Mouse (Mus musculus) hindbrain, embryonic 13.5 days (tissue): ENCODE results near the gene Dstyk. TPM values are rescaled to one million over a fixed set of nuclear protein-coding genes. Genes with fewer than 3 reads are reported as not detected.

Experiments used
- ATAC-seq: fragments of 200-750 bp; cut with Nextera tagmentation; 2 replicates; pipeline ENCODE4 v1.8.0; 2017; ENCODE audit warnings: moderate TSS enrichment; ENCODE audit not compliant: low FRiP score
- H3K27ac ChIP-seq: fragments of 300-500 bp; sonication (generic); 2 replicates; pipeline ENCODE4 v1.5.1; 2015; ENCODE audit warnings: inconsistent platforms, mild to moderate bottlenecking, moderate library complexity
- H3K27me3 ChIP-seq: fragments of 300-500 bp; sonication (generic); 2 replicates; pipeline ENCODE4 v1.6.1; 2015; ENCODE audit warnings: mild to moderate bottlenecking, inconsistent platforms
- H3K36me3 ChIP-seq: fragments of 300-500 bp; sonication (generic); 2 replicates; pipeline ENCODE4 v1.6.1; 2015; ENCODE audit warnings: mild to moderate bottlenecking, inconsistent platforms
- H3K4me1 ChIP-seq: fragments of 300-500 bp; sonication (generic); replicated peaks from 2 replicates; pipeline ENCODE4 v1.6.1; 2015; ENCODE audit warnings: inconsistent platforms
- H3K4me2 ChIP-seq: fragments of 300-500 bp; sonication (generic); 2 replicates; pipeline ENCODE4 v1.6.1; 2015; ENCODE audit warnings: inconsistent platforms, mild to moderate bottlenecking, moderate library complexity
- H3K4me3 ChIP-seq: fragments of 300-500 bp; sonication (generic); 2 replicates; pipeline ENCODE4 v1.5.1; 2015; ENCODE audit warnings: mild to moderate bottlenecking, inconsistent platforms
- H3K9ac ChIP-seq: fragments of 300-500 bp; sonication (generic); 2 replicates; pipeline ENCODE4 v1.6.1; 2015; ENCODE audit warnings: mild to moderate bottlenecking, inconsistent platforms
- H3K9me3 ChIP-seq: fragments of 300-500 bp; sonication (generic); 2 replicates; pipeline ENCODE4 v1.6.1; 2016; ENCODE audit warnings: inconsistent platforms
- WGBS: fragments of 180-500 bp; shearing (Covaris S2); methylation state at CpG from one replicate; pipeline ENCODE4 v1.1.7; 2015; 5-methylcytosine and 5-hydroxymethylcytosine counted together
- polyA plus RNA-seq: library from polyadenylated mRNA; unstranded; fragments of >200 nt; fragmentation: Nextera tagmentation; extraction: Ambion mirVana; gene quantifications from 2 replicates; pipeline ENCODE4 v1.2.1, GENCODE M21; 2015

The Dstyk gene
- polyA plus RNA-seq, 1 experiment from 2014 or later = 10.0 TPM

DNA sequence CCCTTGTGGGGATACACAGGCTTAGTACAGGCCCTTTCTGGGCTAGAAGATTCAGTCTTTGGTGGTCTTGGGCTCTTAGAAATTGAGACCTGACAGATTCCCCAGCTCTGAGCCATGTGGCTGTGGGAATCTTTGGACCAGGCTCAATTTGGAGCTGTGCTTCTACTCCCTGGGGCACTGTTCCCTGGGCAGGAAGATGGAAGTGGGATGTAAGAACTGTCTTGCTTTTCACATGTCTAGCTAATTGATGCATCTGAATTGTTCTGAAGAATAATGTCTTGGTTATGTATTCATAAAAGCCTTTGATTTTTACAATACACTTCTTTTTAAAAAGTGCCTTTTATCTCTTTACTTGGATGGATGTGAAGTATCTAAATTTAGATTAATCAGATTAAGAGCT is 8.2 kb downstream of the Dstyk start:
- H3K9me3 ChIP-seq = no peaks in the 10 kb centered on the region
- ATAC-seq = no peak
- H3K4me2 ChIP-seq = no peak overlapping the region
- peaks cover 16% of the 10 kb centered on the region for H3K4me1 ChIP-seq
- H3K36me3 ChIP-seq = peaks cover 5% of the 10 kb centered on the region; the same call in 1 of the 2 replicates
- no peaks in the 10 kb centered on the region for H3K27me3 ChIP-seq
- H3K9ac ChIP-seq = no peak overlapping the region
- H3K4me3 ChIP-seq = no peak overlapping the region
- no peak overlapping the region for H3K27ac ChIP-seq

DNA sequence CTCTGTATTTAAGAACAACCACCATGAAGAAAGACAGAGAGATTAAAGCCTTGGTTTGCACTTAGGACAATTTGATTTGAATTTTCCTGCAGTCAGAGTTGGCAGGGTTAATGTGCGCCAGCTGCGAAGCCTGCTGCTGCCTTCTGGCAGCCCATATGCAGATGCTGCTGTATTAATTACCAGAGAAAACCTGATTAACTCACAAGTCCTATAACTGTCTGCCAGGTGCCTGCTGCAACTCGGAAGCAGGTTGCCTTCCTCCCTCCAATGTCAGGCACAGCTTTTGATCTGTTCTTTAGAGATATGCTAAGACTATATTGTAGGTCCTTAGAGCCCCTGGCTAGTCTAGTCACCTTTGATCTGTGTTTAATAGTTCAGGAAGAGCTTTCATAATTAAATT is 13.5 kb downstream of the Dstyk start:
- no peaks in the 10 kb centered on the region for H3K9me3 ChIP-seq
- H3K27ac ChIP-seq = peak overlapping the region; percentile 49; the same call in 1 of the 2 replicates
- H3K9ac ChIP-seq = no peak overlapping the region
- 44% methylated on average over 3 of the region's 3 CpGs for WGBS
- peaks cover 7% of the 10 kb centered on the region for H3K36me3 ChIP-seq
- ATAC-seq = 0 out of 2 replicates have a peak, but pooled peaks have one; percentile 61
- H3K4me3 ChIP-seq = no peak overlapping the region
- H3K27me3 ChIP-seq = no peaks in the 10 kb centered on the region
- H3K4me2 ChIP-seq = no peak overlapping the region
- peaks cover 30% of the 10 kb centered on the region for H3K4me1 ChIP-seq

DNA sequence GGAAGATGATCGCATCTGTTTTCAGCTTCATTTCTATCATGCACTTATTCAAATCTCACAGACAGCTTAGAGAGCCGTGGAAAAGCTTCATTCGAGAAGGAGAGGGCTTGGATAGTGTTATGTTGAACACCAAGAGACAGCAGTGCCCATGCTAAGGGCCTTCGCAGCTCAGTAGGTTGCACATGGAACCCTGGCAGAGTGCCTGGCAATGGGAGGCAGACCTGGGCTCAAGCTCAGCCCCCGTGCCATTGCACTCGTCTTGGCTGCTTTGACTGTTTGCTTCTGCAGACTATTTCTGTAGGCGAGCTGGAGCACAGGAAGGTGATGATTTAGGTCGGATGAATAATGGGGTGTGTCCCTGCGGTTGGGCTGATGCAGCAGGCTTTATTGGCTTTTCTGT is 14.4 kb downstream of the Dstyk start:
- 70% methylated on average over 9 of the region's 9 CpGs for WGBS
- no peaks in the 10 kb centered on the region for H3K9me3 ChIP-seq
- peaks cover 7% of the 10 kb centered on the region for H3K36me3 ChIP-seq
- no peak for ATAC-seq
- 0 out of 2 replicates have a peak overlapping the region, but pooled peaks have one; percentile 0 for H3K9ac ChIP-seq
- H3K27ac ChIP-seq = no peak overlapping the region
- no peak overlapping the region for H3K4me3 ChIP-seq
- peaks cover 33% of the 10 kb centered on the region for H3K4me1 ChIP-seq
- H3K4me2 ChIP-seq = no peak overlapping the region
- H3K27me3 ChIP-seq = no peaks in the 10 kb centered on the region

DNA sequence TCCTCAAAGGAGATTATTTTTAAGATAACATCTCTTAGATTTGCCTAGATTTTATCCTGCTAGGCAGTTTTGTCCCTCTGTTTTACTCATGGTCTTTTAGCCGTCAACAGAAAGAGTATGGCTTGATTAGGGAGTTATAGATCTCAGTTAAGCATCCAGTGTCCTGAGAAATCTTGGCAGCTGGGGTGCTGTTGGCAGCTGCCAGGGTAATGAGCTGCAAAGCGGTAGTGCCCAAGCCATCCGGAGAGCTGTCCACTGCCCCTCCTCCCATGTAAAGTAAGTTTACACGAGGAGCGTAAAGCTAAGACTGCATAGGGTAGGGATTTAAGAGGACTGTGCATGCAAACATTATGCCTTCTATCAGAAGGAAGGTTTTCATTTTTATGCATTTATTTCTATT is 16.0 kb downstream of the Dstyk start:
- 61% methylated on average over 5 of the region's 5 CpGs for WGBS
- ATAC-seq = no peak
- Histone ChIP-seq H3K36me3 (peaks cover 9% of the 10 kb centered on the region), H3K27me3 (no peaks in the 10 kb centered on the region), H3K4me1 (peaks cover 34% of the 10 kb centered on the region), H3K4me2 (no peak overlapping the region), H3K4me3 (no peak overlapping the region), H3K9me3 (no peaks in the 10 kb centered on the region), H3K27ac (0 out of 2 replicates have a peak overlapping the region, but pooled peaks have one; percentile 1), H3K9ac (no peak overlapping the region)

DNA sequence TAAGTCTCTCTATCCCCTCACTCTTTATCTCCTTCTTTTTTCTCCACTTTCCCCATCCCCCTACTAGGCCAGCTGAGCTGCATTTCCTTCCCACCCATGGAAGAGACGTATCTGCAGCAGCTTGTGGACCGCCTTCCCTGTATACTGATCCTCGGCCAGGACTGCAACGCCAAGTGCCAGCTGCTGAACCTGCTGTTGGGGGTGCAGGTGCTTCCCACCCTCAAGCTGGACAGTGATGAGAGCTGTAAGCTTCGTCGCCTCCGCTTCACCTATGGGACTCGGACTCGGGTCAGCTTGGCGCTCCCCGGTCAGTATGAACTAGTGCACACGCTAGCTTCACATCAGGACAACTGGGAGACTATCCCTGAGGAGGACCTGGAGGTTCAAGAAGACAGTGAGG is 16.7 kb downstream of the Dstyk start:
- ATAC-seq = no peak
- peaks cover 10% of the 10 kb centered on the region for H3K36me3 ChIP-seq
- H3K27me3 ChIP-seq = no peaks in the 10 kb centered on the region
- peaks cover 34% of the 10 kb centered on the region for H3K4me1 ChIP-seq
- no peaks in the 10 kb centered on the region for H3K9me3 ChIP-seq
- H3K4me2 ChIP-seq = no peak overlapping the region
- no peak overlapping the region for H3K4me3 ChIP-seq
- no peak overlapping the region for H3K27ac ChIP-seq
- no peak overlapping the region for H3K9ac ChIP-seq
- WGBS = 86% methylated on average over 12 of the region's 12 CpGs

DNA sequence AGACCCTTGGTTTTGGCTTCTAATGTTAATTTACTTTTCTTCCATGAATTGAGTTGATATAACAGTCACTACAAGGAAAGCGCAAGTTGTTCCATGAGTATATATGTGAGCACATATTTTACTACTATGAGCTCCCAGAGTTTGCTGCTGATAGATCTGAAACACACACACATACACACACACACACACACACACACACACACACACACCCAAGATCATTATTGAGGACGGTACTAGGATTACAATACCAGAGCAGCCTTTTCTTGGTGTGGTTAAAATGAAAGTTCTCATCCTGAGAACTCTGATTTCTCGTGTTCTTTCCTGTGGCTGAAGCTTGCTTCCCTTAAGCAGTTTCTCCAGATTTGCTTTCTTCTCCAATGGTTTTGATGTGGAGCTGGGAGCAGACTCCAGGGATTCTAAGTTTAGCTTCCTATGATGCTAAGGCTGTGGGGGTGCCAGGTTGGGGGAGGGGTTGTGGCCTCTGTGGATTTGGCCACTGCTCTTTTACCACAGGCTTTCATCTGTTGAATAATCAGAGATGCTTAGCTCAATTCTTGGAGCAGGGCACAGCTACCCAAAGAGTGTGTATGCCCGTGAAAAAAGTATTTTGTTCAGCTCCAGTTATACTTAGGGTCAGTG is 19.1 kb downstream of the Dstyk start:
- 69% methylated on average over 4 of the region's 4 CpGs for WGBS
- Histone ChIP-seq H3K27ac (no peak overlapping the region), H3K4me1 (peaks cover 20% of the 10 kb centered on the region), H3K4me3 (no peak overlapping the region), H3K9me3 (no peaks in the 10 kb centered on the region), H3K4me2 (no peak overlapping the region), H3K9ac (no peak overlapping the region), H3K36me3 (peaks cover 27% of the 10 kb centered on the region), H3K27me3 (no peaks in the 10 kb centered on the region)
- no peak for ATAC-seq

DNA sequence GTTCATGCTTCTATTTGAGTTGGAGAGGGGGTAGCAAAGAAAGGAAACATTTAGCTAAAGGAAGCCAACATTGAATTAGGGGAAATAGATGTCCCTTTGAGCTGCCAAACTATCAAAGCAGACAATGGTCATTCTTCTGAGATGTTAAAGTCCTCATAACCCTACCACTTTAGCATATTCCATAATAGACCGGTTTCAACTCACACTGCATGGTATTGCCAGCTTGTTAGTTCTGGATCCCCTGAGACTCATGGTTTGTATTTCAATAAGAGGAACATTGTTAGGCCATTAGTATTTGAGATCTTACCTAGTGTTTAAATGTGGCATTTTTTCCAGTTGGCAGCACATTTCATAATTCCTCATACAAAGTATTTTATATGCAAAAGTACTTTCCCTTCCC is 19.6 kb downstream of the Dstyk start:
- H3K4me2 ChIP-seq = no peak overlapping the region
- peaks cover 15% of the 10 kb centered on the region for H3K4me1 ChIP-seq
- 69% methylated on average over 1 of the region's 1 CpGs for WGBS
- H3K9ac ChIP-seq = no peak overlapping the region
- ATAC-seq = no peak
- H3K36me3 ChIP-seq = peaks cover 29% of the 10 kb centered on the region
- H3K4me3 ChIP-seq = no peak overlapping the region
- H3K27me3 ChIP-seq = no peaks in the 10 kb centered on the region
- no peak overlapping the region for H3K27ac ChIP-seq
- H3K9me3 ChIP-seq = no peaks in the 10 kb centered on the region

DNA sequence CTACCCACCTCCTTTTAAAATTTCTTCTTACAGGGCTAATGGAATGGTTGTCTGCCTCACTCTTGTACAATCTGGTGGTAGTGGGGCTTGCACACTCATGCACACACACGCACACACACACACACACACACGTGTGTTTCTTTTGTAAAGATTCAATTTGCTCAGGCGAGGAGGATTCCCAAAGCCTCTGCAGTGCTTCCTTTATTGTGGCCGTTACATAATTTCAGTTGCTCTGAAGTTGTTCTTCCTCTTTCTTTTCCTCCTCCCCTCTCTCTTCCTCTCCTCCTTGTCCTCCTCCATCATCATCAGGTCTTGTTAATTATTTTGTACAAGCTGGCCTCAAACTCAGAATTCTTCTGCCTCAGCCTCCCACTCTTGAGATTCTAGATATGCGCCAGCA is 20.0 kb downstream of the Dstyk start:
- Histone ChIP-seq H3K9me3 (no peaks in the 10 kb centered on the region), H3K36me3 (peaks cover 33% of the 10 kb centered on the region), H3K9ac (no peak overlapping the region), H3K27ac (no peak overlapping the region), H3K4me2 (no peak overlapping the region), H3K4me1 (peaks cover 11% of the 10 kb centered on the region; the same call in 1 of the 2 replicates), H3K4me3 (no peak overlapping the region), H3K27me3 (no peaks in the 10 kb centered on the region)
- WGBS = 85% methylated on average over 5 of the region's 5 CpGs
- ATAC-seq = no peak

DNA sequence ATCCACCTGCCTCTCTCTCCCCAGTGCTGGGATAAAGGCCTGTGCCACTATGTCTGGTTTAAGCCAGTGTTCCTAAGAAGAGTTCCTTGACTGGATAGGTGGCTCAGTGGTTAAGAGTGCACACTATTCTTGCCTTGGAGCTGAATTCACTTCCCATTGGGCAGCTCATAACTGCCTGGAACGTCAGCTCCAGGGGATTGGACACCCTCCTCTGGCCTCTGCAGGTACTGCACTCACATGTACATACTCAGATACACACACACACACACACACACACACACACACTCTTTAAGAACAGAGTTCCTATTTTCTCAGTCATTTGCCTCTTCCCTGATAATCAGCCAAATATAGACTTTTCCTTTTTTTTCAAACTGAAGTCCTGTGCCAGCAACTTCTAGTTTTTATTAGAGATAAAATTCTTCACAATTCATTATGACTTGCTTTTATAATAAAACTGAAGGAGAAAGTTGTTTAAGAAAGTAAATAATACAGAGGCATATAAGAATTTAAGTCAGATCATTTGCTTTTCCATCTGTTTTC is 23.6 kb downstream of the Dstyk start:
- H3K36me3 ChIP-seq = peaks cover 28% of the 10 kb centered on the region
- H3K4me3 ChIP-seq = no peak overlapping the region
- WGBS = 73% methylated on average over 1 of the region's 1 CpGs
- ATAC-seq = no peak
- H3K4me2 ChIP-seq = no peak overlapping the region
- H3K27me3 ChIP-seq = no peaks in the 10 kb centered on the region
- H3K9ac ChIP-seq = no peak overlapping the region
- H3K4me1 ChIP-seq = peaks cover 4% of the 10 kb centered on the region; the same call in 1 of the 2 replicates
- no peak overlapping the region for H3K27ac ChIP-seq
- H3K9me3 ChIP-seq = no peaks in the 10 kb centered on the region

DNA sequence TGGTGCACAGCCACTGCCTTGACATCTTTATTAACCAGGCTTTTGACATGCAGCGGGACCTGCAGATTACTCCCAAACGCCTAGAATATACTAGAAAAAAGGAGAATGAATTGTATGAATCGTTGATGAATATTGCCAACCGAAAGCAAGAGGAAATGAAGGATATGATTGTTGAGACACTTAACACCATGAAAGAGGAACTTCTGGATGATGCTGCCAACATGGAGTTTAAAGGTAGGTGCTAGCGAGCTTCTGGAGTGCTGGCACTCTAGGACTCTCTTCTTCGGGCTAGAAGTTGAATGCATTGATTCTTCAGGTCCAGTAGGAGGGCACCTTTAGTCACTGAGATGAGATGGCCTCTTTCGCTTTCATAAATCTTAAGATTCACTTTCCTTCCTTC is 32.4 kb downstream of the Dstyk start:
- WGBS = 93% methylated on average over 7 of the region's 7 CpGs
- no peaks in the 10 kb centered on the region for H3K4me1 ChIP-seq
- no peaks in the 10 kb centered on the region for H3K9me3 ChIP-seq
- H3K9ac ChIP-seq = no peak overlapping the region
- no peak overlapping the region for H3K27ac ChIP-seq
- H3K4me2 ChIP-seq = no peak overlapping the region
- no peak for ATAC-seq
- H3K4me3 ChIP-seq = no peak overlapping the region
- H3K36me3 ChIP-seq = peaks cover 48% of the 10 kb centered on the region
- H3K27me3 ChIP-seq = no peaks in the 10 kb centered on the region

DNA sequence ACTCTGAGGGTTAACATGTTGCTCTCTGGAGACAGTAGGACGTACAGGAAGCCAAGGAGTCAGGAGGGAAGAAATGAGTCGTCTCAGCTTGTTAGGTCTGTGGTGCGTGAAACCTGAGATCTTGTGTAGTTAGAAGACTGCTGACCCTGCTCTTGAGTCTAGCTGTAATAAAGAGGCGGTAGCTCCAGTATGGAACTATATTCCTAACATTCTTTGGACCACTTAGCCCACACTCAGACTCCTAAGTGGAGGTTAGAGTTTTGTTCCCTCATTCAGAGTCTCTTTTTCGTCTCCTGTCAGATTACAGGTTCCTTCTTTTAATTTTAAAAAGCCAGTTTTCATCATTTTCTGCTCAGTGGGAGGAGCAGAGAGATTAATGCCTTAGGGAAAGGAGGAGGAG is 47.3 kb downstream of the Dstyk start:
- no peak for ATAC-seq
- peaks cover 64% of the 10 kb centered on the region for H3K36me3 ChIP-seq
- 90% methylated on average over 5 of the region's 5 CpGs for whole genome bisulfite sequencing

DNA sequence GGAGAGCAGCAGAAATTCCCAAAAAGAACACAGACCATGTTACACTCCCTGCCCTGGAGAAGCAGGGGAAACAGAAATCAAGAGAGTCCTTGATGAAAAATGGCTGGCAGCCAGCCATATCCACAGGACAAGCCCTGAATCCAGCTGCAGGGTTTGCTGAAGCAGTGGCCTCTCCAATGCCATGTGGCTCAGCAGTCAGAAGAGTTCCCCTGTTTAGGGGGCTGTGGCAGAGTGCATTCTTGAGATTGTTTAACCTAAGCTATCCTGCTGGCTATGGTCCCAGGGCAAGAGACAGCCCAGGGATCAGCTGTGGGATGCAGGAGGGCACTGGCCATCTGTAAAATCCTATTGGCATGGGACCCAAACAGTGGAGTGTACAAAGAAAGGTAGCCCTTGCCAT is 51.6 kb downstream of the Dstyk start:
- H3K4me2 ChIP-seq = no peak overlapping the region
- H3K27me3 ChIP-seq = no peaks in the 10 kb centered on the region
- no peaks in the 10 kb centered on the region for H3K9me3 ChIP-seq
- H3K27ac ChIP-seq = no peak overlapping the region
- H3K4me3 ChIP-seq = no peak overlapping the region
- no peak overlapping the region for H3K9ac ChIP-seq
- no peak for ATAC-seq
- H3K36me3 ChIP-seq = peaks cover 31% of the 10 kb centered on the region
- H3K4me1 ChIP-seq = no peaks in the 10 kb centered on the region

More for the DNA sequence above, 47.3 kb downstream of the Dstyk start:
- H3K4me2 ChIP-seq = no peak overlapping the region
- no peak overlapping the region for H3K27ac ChIP-seq
- H3K4me1 ChIP-seq = no peaks in the 10 kb centered on the region
- H3K4me3 ChIP-seq = no peak overlapping the region
- no peaks in the 10 kb centered on the region for H3K27me3 ChIP-seq
- no peak overlapping the region; the same call in 1 of the 2 replicates for H3K9ac ChIP-seq
- no peaks in the 10 kb centered on the region for H3K9me3 ChIP-seq

DNA sequence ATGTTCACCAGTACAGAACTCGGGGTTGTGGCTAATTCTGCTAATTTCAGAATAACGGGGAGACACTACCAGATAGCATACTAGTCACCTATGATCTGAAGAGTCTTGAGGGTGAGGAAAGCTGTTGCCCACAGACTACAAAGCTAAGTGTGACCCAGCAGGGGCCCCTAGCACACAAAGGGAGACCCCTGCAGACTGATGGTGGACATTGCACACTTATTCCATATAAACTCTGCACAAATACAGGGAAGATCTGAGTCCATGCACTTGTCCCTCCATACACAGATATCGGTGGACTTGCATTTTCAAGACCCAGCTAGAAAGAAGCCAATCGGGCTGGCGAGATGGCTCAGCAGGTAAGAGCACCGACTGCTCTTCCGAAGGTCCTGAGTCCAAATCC is 52.2 kb downstream of the Dstyk start:
- Histone ChIP-seq H3K27me3 (no peaks in the 10 kb centered on the region), H3K27ac (no peak overlapping the region), H3K4me1 (no peaks in the 10 kb centered on the region), H3K4me2 (no peak overlapping the region), H3K36me3 (peaks cover 25% of the 10 kb centered on the region), H3K4me3 (no peak overlapping the region), H3K9me3 (no peaks in the 10 kb centered on the region), H3K9ac (no peak overlapping the region)
- ATAC-seq = no peak
- 90% methylated on average over 7 of the region's 7 CpGs for WGBS
